Mouse (Mus musculus) spleen, adult 18-20 months (tissue): ENCODE data around the gene Grik3.

Source experiments
- DNase-seq, 2 experiments: peaks; one replicate each; pipeline ENCODE4 v3.0.0; 2022; ENCODE audit warnings: mixed read lengths in 2 of 2

The Grik3 gene

DNA sequence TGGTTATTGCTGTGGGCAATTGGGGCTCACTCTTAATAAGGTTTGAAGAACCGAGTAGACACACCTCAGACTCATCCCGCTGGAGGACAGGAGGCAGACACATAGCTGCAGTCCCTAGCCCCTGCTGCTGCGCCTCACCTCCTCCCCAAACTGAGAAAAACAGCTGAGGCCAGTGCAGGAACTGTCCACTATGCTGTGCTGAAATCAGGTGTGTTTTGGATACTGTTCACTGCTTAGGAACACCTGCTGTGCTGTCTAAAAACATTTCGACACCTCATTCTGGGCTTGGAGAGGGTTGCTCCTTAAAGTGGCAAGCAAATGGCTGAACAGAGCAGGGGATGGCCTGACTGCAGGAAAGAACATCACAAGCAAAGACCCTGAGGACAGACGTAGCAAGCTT, 57.7 kb downstream of the Grik3 start:
- no peak for DNase-seq

- DNase-seq, result no peak
Observed at GRCm38 (mm10) chr4:125553754-125554153, 63.3 kb downstream of the Grik3 start.

DNA sequence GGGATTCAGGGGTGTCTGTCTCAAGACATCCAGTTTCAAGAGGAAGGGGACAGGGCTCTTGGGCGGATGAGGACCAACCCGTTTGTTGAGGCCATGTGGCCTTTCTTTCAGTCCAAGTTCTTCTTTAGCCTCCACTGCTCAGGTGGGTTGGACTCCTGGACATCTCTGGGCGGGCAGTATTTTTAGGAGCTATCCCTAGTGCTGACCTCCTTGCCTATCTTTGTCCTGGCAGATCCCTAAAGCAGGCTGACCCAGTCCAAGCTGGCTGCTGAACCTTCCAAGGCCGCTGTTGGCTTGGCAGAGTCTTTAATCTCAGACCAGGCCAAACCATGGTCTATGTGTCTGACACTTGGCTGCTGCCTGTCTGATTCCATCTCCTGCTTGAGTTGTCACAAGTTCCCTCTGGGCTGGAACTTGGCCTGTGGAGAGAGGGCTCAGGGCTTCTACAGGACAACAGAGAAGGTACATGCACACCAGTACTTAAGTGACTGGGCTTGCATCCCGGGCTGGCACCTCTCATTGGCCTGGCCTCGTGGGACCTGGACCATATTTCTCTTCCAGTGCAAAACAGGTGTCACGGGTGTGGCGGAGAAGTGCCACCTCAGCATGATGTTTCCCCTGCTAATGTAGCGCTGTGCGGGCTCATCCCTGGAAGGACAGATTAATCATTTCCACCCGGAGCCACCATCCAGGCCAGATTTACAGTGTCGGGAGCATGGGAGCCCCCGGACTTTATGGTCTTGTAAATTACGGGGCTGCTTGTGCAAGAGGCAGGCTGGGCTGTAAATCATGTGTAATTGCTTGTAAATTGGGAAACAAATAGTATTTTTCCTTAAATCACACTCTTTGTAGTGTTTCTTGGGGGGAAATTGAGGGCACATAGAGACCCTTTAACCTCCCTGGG, 66.2 kb downstream of the Grik3 start:
- DNase-seq, result no peak

GRCm38 (mm10) chr4:125559564-125559963, 69.1 kb downstream of the Grik3 start:
- DNase-seq, result no peak

- DNase-seq, result no peak
Observed at GRCm38 (mm10) chr4:125560806-125561205, 70.3 kb downstream of the Grik3 start.

DNA sequence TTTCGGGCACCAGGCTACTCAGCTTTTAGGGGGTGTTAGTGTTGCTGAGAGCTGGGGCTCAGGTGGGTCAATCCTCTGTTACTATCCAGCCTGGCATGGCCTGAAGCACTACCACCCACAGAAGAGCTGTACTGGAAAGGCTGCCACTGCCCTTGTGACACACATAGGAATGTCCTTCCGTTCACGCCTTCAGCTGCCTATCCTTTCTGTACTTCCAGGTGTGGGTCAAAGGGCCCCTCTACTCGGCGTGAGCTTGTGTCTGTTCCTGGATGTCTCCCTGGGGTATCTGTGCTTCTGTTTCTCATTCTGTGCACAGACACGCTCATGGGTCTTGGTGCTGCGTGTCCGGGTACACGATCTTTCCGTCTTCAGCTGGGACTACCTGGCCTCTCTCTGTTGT, 73.1 kb downstream of the Grik3 start:
- no peak for DNase-seq

DNA sequence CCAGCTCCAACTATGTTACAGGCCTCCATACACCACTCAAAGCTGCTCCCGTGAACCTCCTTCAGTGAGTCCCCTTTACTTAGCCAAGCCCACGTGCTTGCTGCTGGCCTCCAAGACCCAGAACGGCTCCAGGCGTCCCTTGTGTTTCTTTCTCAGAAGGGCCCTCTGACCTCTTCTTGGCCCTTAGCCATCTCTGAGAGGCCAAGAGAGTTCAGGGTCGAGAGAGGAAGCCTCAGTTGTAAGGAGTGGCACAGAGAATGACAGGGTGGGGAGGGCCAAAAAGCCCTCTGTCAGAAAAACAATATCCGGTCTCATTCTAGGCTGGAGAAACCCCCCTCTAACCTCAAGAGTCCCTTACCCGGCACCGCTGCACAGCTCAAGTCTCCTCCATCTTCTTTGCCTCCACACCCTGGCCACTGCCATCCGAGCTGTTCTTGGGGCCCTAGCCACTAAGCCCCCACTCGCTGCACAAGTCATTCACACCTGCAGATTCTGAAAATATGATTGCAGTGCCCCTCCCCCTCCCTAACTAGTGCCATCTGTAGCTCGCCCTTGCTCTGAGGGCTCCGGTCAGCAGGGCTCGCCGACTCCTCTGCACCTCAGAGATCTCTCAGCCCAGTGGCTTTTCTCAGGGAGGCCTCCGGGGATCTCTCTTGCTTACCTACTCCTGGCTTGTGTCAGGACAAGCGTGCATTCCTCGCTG, 73.7 kb downstream of the Grik3 start:
- no peak for DNase-seq

DNA sequence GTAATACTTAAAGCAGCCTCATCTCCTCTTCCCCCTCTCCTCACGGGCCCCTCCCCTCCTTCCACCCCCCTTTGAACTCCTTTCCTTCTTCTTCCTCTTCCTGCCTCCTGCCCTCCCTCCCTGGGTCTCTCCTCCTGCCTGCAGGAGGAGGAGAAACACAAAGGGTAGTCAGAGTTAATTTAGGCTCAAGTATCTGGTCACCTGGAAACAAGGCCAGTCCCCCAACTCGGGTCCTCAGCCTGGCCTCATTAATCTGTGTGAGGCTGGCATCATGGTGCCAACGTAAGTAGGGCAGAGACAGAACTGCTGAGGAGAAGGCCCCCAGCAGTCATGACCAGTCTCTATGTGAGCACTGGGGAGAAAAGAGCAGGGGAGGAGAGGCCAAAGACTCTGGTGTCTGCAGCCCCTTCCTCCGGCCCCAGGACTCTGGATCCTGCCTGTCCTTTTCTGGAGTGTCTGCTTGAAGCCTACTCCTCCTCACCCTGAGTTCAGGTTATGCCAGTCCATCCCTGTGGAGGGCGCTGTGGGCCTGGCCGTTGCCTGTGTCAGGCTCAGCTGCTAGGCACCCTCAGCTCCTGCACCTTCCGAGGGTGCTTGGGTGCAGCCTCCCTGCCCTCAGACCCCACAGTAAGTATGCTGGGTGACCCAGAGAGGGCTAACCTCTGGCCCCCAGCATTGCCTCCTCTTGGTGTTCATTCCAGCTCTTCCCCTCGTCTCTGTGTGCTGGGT, 75.4 kb downstream of the Grik3 start:
- DNase-seq, result no peak

DNA sequence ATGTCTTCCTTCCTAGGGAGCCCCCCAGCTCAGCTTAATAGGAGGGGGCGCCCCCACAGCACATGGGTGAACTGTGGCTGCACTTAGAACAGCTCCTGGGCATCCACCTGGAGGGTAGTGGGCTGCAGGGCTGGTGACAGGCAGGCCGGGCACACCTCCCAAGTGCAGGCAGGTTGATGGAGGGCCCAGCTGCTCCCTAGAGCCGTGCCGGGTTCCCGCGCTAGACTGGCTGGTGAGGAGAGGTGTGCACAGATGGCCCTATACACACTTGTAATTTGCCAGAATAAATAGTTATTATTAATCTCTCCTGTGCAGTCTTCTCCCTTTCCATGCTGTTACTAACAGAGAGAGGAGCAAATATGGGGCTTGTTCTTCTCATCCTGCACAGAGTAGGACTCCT, 77.7 kb downstream of the Grik3 start:
- DNase-seq, result no peak

DNA sequence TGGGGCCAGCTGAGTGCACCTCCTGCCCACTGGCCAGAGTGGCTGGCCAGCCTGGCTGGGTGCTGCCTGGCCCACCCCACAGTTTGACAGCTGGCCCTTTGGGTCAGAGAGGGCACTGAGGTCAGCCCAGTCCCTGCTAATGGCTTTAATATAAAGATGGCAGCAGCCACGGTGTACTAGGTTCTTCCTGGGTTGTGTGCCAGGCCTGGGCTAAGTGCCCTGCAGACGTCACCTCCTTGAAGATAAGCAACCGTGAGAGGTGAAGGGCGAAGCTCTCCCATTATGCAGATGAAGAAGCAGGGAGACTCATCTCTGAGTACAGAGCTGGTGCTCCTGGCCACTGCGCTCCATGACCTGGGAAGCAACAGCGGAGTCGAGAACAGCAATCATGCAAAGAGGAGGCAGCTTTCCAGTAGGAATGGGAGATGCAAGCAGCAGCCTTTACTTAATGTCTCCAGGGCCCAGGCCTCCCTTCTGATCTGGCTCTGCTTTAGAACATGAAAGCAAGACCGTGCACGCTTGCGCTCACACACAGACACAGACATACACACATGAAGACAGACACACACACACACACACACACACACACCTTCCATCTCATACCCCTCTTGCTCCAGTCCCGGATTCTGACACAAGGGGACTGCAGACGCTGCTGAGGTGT, 81.3 kb downstream of the Grik3 start:
- DNase-seq, result no peak

DNA sequence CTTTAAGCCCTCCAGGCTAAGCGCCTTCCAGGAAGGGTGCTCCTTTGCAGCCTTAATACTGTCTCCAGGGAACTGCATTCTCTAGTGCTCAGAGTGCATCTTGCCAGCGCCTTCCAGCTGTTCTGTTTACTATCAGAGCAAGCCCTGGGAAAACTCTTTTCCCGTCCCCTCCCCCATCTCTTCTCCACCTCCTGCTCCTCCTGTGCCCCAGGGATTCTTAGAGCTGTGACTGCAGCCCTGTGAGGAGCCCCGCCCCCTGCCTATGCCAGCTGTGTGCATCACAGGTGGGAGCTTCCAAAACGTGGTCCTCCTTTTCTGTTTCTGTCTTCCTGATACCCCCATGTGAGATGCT, 81.8 kb downstream of the Grik3 start:
- no peak for DNase-seq

DNA sequence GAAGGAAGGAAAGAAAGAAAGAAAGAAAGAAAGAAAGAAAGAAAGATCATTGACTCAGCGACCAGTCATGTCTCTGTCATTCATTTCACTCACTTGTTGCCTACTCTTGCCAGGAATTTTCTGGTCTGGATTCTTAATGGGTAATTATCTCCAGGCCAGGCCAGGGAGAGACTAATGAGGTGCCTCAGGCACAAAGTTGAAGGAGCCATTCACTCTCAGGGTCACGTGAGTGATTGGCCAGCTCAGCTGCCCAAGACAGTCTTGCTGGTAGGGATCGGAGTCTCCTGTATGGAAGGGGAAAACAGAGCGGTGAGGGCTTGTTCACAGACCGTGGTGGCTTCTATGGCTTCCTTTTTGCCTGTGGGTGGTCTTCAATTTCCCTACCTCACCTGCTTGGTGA, 82.5 kb downstream of the Grik3 start:
- no peak for DNase-seq

DNA sequence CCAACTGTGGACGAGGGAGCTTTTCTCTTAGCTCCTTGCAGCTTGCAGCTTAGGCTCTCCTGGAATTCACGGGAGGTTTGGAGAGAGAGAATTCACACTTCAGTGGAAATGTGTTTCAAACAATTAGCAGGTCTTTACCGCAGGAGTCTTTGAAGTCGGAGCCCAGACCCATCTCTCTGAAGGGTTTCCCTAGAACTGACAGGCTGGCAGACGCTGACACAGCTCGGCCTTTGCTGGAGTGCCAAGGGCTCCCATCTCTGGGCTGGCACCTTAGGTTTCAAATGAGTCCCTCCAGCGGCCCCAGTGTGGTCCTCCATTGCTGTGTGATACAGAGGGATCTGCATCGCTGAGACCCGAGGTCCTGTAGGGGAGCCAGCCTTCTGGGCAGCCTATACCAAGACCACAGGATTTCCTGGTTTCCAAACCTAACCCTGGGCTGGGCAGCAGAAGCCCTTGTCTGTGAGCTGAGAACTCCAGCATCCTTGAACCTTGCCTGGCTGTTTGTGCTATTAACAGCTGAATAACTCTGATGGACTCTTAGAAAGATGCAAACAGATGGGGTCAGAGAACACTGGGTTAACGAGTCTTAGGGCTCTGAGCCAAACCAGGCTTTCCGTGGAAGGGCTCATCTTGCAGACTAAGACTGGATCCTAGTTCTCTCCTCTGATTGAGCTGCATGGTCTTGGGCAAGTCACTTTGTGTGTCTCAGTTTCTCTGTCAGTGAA, 83.6 kb downstream of the Grik3 start:
- no peak for DNase-seq

- DNase-seq, result no peak
Observed at GRCm38 (mm10) chr4:125580336-125580735, 89.8 kb downstream of the Grik3 start.

DNA sequence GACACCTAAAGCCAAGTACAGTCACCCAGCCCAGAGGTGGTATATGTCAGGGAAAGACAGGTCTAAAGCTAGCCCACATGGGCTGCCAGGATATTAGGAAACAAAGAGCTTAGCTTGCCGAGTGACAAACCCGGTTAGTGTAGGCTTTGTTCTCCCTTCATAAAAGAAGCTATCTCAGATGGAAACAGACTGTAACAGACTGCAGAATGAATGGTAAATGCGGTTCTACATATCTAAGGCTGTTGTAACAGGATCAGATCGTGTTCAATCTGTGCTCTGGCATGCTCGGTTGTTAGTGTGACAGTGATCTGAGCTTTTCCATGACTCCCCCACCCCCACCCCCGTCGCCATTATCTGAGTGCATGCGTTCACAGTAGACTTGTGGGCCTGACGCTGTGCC, 92.8 kb downstream of the Grik3 start:
- no peak for DNase-seq

DNA sequence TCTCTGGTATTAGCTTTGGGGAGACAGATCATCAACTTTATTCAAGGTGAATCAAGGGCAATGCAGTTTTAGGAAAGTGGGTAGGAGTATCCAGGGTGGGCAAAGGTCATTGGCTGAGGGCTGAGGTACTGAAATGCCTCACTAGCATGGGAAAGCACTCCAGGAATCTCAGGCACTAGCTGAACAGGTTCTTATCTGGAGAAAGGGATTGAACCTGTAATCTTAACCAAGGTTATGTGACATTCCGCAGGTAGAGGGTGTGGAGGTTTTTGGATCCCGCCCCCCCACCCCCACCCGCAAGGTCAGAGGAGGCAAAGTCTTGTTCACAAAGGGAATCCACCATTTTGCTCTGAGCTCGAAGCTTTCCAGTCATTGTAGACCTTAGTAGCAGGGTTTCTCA, 93.4 kb downstream of the Grik3 start:
- DNase-seq, result no peak

- no peak for DNase-seq
Observed at GRCm38 (mm10) chr4:125584676-125585075, 94.2 kb downstream of the Grik3 start.

- no peak for DNase-seq
Observed at GRCm38 (mm10) chr4:125587577-125587976, 97.1 kb downstream of the Grik3 start.

GRCm38 (mm10) chr4:125590241-125590919, 99.9 kb downstream of the Grik3 start:
- no peak for DNase-seq

DNA sequence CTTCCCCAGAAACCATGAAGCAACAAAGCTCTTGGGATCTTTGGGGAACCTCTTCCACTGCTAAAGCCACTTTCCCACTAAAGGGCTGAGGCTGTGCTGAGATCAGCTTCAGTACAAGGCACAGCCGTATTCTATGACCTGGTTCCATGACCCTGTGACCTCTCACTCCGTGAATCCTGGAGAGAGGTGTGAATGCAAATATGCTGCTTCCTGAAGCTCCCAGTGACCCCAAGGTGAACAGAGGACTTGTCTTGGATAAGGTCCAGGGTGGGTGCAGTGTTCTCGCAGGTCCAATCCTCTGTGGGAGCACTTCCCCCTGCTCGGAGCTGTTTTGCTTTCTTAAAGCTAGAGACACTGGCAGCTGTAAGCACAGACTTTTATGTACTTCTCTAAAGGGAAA, 102.2 kb downstream of the Grik3 start:
- no peak for DNase-seq

GRCm38 (mm10) chr4:125595011-125595410, 104.5 kb downstream of the Grik3 start:
- no peak for DNase-seq

GRCm38 (mm10) chr4:125598677-125599076, 108.2 kb downstream of the Grik3 start:
- no peak for DNase-seq
